Mouse (Mus musculus) C2C12 (cell line): Measurements from ENCODE around the gene Rpl3. TPM values are rescaled to one million over a fixed set of nuclear protein-coding genes. Genes with fewer than 3 reads are reported as not detected.

Experiments
- H3K27me3 ChIP-seq: one replicate; pipeline ENCODE4 v1.6.1; 2011; ENCODE audit not compliant: control insufficient read depth, insufficient read depth, insufficient read length
- H3K36me3 ChIP-seq: one replicate; pipeline ENCODE4 v1.6.1; 2011; ENCODE audit not compliant: control insufficient read depth, insufficient read depth
- H3K4me3 ChIP-seq: one replicate; pipeline ENCODE4 v1.5.1; 2011; ENCODE audit warnings: mild to moderate bottlenecking, control low read depth; ENCODE audit not compliant: poor library complexity, insufficient read depth, severe bottlenecking
- H3K79me2 ChIP-seq: one replicate; pipeline ENCODE4 v1.6.1; 2011; ENCODE audit not compliant: control insufficient read depth, insufficient read depth
- H3K79me3 ChIP-seq: one replicate; pipeline ENCODE4 v1.6.1; 2011; ENCODE audit warnings: low read depth, control low read depth
- H3ac ChIP-seq: one replicate; pipeline ENCODE3; 2011; ENCODE audit warnings: low read depth; ENCODE audit not compliant: control insufficient read depth, insufficient read length
- CEBPB ChIP-seq: IDR thresholded peaks from one replicate; pipeline ENCODE4 v1.6.1; 2011; ENCODE audit warnings: low read depth, mild to moderate bottlenecking, control low read depth, moderate library complexity
- CTCF ChIP-seq: IDR thresholded peaks from one replicate; pipeline ENCODE4 v1.5.1; 2011; ENCODE audit not compliant: control insufficient read depth, insufficient read depth, insufficient read length
- FOSL1 ChIP-seq: IDR thresholded peaks from one replicate; pipeline ENCODE4 v1.8.0; 2011; ENCODE audit warnings: mild to moderate bottlenecking, low read length; ENCODE audit not compliant: poor library complexity, insufficient read depth, severe bottlenecking
- MAX ChIP-seq: IDR thresholded peaks from one replicate; pipeline ENCODE4 v1.6.1; 2011; ENCODE audit warnings: mild to moderate bottlenecking, control low read depth
- MYOD1 ChIP-seq: IDR thresholded peaks from one replicate; pipeline ENCODE4 v1.6.1; 2011; ENCODE audit warnings: low read depth; ENCODE audit not compliant: control insufficient read depth, insufficient read length
- MYOG ChIP-seq: IDR thresholded peaks from one replicate; pipeline ENCODE4 v1.6.1; 2011; ENCODE audit not compliant: control insufficient read depth, insufficient read length; ENCODE audit errors: extremely low read depth
- USF1 ChIP-seq: IDR thresholded peaks from one replicate; pipeline ENCODE4 v1.6.1; 2011; ENCODE audit warnings: low read depth, mild to moderate bottlenecking, control low read depth, moderate library complexity
- polyA plus RNA-seq: library from polyadenylated mRNA; unstranded; fragments of >200 nt; fragmentation: generic; extraction: Trizol; gene quantifications from one replicate; pipeline ENCODE4 v1.2.1, GENCODE M21; 2012; ENCODE audit warnings: missing spikeins

The Rpl3 gene
- polyA plus RNA-seq, 1 experiment = 1,181 TPM

DNA sequence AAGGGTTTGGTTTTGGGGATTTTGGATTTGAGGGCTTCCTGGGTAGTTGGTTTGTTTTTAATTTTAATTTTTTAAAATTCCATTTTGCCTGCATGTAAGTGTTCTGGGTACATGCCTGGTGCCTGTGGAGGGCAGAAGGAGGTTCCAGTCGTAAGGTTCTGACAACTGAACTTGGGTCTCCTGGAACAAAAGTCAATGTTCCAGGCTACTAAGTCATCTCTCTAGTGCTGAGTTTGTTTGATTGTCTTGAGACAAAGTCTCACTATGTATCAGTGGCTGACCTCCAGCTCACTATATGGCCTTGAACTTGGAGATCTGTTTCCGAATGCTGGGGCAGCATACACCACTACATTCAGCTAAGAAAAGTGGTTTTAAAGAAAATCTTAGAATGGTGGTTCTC, 43.8 kb upstream of the Rpl3 start:
- no peak overlapping the region for H3K4me3 ChIP-seq
- peaks cover 73% of the 10 kb centered on the region for H3K79me2 ChIP-seq
- no peak overlapping the region for H3ac ChIP-seq
- no peak for TF ChIP-seq MAX
- TF ChIP-seq FOSL1 = no peak
- no peak for TF ChIP-seq MYOG
- TF ChIP-seq CTCF = no peak
- no peak for TF ChIP-seq USF1
- TF ChIP-seq MYOD1 = no peak
- TF ChIP-seq CEBPB = no peak
- H3K27me3 ChIP-seq = no peaks in the 10 kb centered on the region
- H3K36me3 ChIP-seq = peaks cover 25% of the 10 kb centered on the region
- peaks cover 67% of the 10 kb centered on the region for H3K79me3 ChIP-seq

DNA sequence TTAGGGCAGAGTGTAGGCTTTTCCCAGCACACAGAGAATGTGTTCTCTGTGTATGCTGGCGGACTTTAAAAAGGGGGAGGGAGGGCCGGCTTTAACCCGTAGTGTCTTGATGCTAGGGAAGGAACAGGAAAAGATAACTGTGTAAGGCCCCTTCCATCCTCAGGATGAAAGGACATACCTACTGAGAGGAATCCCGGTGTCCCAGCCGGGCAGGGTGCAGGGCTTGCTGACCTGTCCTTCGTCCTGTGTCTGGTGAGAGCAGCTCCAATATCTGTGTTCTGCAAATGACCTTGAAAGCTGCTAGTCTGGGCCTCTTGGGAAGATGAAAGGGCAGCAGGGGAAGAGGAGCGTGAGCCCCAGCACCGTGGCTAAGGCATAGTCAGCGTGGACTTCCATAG, 42.8 kb upstream of the Rpl3 start:
- Histone ChIP-seq H3K27me3 (no peaks in the 10 kb centered on the region), H3K36me3 (peaks cover 18% of the 10 kb centered on the region), H3ac (no peak overlapping the region), H3K4me3 (peak overlapping the region; percentile 97), H3K79me2 (peaks cover 63% of the 10 kb centered on the region), H3K79me3 (peaks cover 58% of the 10 kb centered on the region)
- TF ChIP-seq MYOG (no peak), USF1 (no peak), MAX (no peak), MYOD1 (no peak), CEBPB (no peak), FOSL1 (no peak), CTCF (no peak)

DNA sequence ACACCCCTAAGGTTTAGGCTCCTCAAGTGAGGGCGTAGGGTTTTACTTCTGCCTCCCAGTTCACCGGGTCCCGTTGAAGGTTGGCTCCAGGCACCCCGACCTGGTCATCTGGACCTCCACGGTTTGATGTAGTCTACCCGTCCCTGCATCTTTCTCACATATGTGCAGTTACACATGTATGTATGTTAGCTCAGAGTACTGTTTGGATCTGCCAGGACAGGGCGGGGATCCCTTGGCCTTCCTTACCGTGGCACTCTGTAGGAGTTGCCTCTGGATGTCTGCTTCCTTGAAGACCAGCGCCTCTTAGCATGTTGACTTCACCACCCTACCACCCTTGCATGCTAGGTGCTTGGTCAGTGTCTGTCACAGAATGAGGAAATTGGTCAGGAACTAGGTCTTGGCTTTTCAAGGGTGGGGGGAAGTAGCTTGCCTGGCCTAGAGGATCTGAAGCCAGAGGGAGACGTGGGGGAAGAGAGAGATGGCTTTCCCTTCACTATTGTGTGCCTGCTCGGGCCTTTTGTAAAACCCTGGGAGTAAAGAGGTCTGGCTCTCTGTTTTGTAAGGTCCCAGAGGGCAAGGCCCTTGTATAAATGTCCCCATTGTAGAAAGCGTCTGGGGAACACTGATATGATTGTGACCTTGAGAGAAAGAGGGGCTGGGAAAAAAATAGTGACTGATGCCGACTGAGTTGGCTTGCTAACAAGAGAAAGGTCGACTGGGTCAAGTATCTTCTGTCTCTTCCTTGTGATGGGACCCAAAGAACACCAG, 42.2 kb upstream of the Rpl3 start:
- Histone ChIP-seq H3K27me3 (no peaks in the 10 kb centered on the region), H3K79me2 (peaks cover 57% of the 10 kb centered on the region), H3K79me3 (peaks cover 52% of the 10 kb centered on the region), H3K4me3 (peak overlapping the region; percentile 97), H3ac (peak overlapping the region; percentile 94), H3K36me3 (peaks cover 18% of the 10 kb centered on the region)
- TF ChIP-seq USF1 = no peak
- no peak for TF ChIP-seq MYOD1
- TF ChIP-seq FOSL1 = no peak
- TF ChIP-seq MYOG = no peak
- no peak for TF ChIP-seq CEBPB
- TF ChIP-seq MAX = no peak

DNA sequence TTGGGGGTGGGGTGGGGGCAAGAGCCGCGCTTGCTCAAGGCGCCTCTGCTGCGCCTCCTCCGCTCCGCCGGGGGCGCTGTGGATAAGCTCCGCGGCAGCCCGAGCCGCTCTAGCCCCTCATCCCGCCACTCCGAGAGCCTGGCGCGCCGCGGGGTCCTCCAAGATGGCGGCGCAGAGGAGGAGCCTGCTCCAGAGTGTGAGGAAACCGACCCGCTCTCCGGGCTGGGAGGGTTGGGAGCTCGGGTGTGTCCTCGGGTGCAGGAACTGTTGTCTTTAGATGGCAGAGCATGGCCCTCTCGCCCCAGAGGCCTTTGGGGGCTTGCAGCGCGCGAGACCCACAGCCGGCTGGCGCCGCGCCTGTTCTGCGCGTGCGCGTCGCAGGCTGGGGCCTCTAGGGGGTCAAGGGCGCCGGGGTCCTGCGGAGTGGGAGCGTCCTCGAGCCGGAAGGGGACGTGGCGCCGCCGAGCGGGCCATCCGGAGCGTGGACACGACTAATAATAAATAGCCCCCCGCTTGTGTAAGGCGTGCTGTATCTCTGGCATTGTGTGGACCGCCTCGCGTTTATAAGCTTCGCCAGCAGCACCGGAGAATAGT, 41.4 kb upstream of the Rpl3 start, which contains the start of gene Tab1:
TSS of gene Tab1 (plus strand) at position 135 of the 594 bp plus-strand sequence.
- H3ac ChIP-seq = peak within 1 kb of the TSS; percentile 94
- no peaks in the 10 kb centered on the region for H3K27me3 ChIP-seq
- peaks cover 44% of the 10 kb centered on the region for H3K79me3 ChIP-seq
- H3K36me3 ChIP-seq = peaks cover 18% of the 10 kb centered on the region
- TF ChIP-seq CTCF (peak; percentile 98), FOSL1 (no peak), MYOG (no peak), MAX (peak; percentile 69), USF1 (no peak), CEBPB (no peak), MYOD1 (no peak)
- H3K79me2 ChIP-seq = peaks cover 49% of the 10 kb centered on the region
- H3K4me3 ChIP-seq = peak within 1 kb of the TSS; percentile 97

DNA sequence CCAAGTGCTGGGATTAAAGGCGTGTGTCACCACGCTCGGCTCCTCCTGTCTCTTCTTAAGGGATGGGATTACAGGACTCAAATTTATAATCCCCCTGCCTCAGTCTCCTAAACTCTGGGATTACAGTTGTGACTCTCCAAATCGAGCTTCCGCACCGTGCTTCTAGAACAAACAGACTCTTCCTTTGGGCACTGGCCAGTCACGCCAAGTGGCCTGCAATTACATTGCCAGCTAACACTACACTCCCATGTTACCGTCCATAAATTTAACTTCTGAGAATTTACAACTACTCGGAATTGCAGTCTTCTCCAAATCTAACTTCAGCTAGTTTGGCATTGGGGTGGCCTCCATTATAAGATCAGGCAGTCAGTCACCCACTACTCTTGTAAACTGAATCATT, 40.8 kb upstream of the Rpl3 start:
- no peak overlapping the region for H3ac ChIP-seq
- H3K36me3 ChIP-seq = peaks cover 18% of the 10 kb centered on the region
- peaks cover 43% of the 10 kb centered on the region for H3K79me2 ChIP-seq
- TF ChIP-seq MAX = no peak
- no peak for TF ChIP-seq CTCF
- no peak for TF ChIP-seq FOSL1
- TF ChIP-seq MYOD1 = no peak
- TF ChIP-seq USF1 = no peak
- no peak for TF ChIP-seq CEBPB
- no peak for TF ChIP-seq MYOG
- no peaks in the 10 kb centered on the region for H3K27me3 ChIP-seq
- H3K4me3 ChIP-seq = peak overlapping the region; percentile 97
- peaks cover 41% of the 10 kb centered on the region for H3K79me3 ChIP-seq

DNA sequence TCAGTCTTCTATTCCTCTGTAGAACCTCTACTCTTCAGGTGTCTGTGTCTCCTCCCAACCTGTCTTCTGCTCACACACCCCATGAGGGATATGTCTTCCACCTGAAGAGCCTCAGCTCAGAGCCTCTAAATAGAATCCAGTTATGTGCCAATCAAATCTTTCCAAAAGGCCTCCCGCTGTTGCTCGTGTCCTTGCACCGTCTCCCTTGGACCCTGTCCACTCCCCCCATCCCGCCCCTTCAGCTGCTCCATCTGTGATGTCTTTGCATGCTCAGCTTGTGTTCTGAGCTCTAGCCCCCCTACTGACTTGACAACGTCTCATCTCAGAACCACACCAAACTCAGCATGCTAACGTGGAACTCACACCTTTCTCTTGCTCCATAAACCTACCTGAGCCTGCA, 39.8 kb upstream of the Rpl3 start:
- TF ChIP-seq MYOD1 (no peak), FOSL1 (no peak), CEBPB (no peak), MAX (no peak), USF1 (no peak), MYOG (no peak), CTCF (no peak)

More for the DNA sequence above, 39.8 kb upstream of the Rpl3 start:
- Histone ChIP-seq H3K27me3 (no peaks in the 10 kb centered on the region), H3K4me3 (no peak overlapping the region), H3ac (no peak overlapping the region), H3K79me3 (peaks cover 31% of the 10 kb centered on the region), H3K36me3 (peaks cover 11% of the 10 kb centered on the region), H3K79me2 (peaks cover 32% of the 10 kb centered on the region)
